Mouse (Mus musculus) kidney, postnatal 36 days (tissue): ENCODE results near the gene Trp73.
A peak's percentile ranks its signal among the peaks of the same experiment; 100 is the strongest.

ENCODE experiments used
- DNase-seq, 2 experiments: peaks; one replicate each; pipeline ENCODE4 v3.0.0; 2021 to 2022; ENCODE audit warnings: mixed read lengths in 2 of 2

Gene Trp73

GRCm38 (mm10) chr4:154140182-154140212 lies at the start of gene Trp73:
Gene Trp73 (minus strand): TSS chr4:154140208.
- no peak for DNase-seq

GRCm38 (mm10) chr4:154188948-154189347 lies 48.9 kb upstream of the Trp73 start:
- peak; percentile 36 to 48 for DNase-seq

- no peak for DNase-seq
Observed at GRCm38 (mm10) chr4:154186002-154186537, 46.1 kb upstream of the Trp73 start.

GRCm38 (mm10) chr4:154185001-154185400 lies 45.0 kb upstream of the Trp73 start:
- no peak for DNase-seq

GRCm38 (mm10) chr4:154183566-154183965 lies 43.6 kb upstream of the Trp73 start:
- DNase-seq: peak in 1 of 2 experiments; percentile 30

GRCm38 (mm10) chr4:154181001-154181400 lies 41.0 kb upstream of the Trp73 start:
- no peak for DNase-seq

GRCm38 (mm10) chr4:154177257-154177656 lies 37.2 kb upstream of the Trp73 start:
- no peak for DNase-seq

GRCm38 (mm10) chr4:154171931-154172604 lies 32.1 kb upstream of the Trp73 start:
- no peak for DNase-seq

GRCm38 (mm10) chr4:154171151-154171930 lies 31.3 kb upstream of the Trp73 start:
- DNase-seq: no peak

GRCm38 (mm10) chr4:154170506-154171150 lies 30.6 kb upstream of the Trp73 start, which contains the start of gene Megf6:
Gene Megf6 (plus strand): TSS chr4:154170730.
- DNase-seq: peak in 1 of 2 experiments; percentile 67

- no peak for DNase-seq
Observed at GRCm38 (mm10) chr4:154170021-154170420, 30.0 kb upstream of the Trp73 start.

- DNase-seq: peak; percentile 71 to 88
Observed at GRCm38 (mm10) chr4:154167053-154167452, 27.0 kb upstream of the Trp73 start.

GRCm38 (mm10) chr4:154163296-154163695 lies 23.3 kb upstream of the Trp73 start:
- peak; percentile 67 to 89 for DNase-seq

- peak; percentile 98 for DNase-seq
Observed at GRCm38 (mm10) chr4:154160538-154161390, 20.8 kb upstream of the Trp73 start, which contains the start of gene Tprgl. Gene Tprgl (minus strand): TSS chr4:154160666.

GRCm38 (mm10) chr4:154159961-154160537 lies 20.0 kb upstream of the Trp73 start:
- DNase-seq: peak; percentile 31 to 45

- peak; percentile 86 to 92 for DNase-seq
Observed at GRCm38 (mm10) chr4:154159002-154159401, 19.0 kb upstream of the Trp73 start.

- no peak for DNase-seq
Observed at GRCm38 (mm10) chr4:154157970-154158662, 18.1 kb upstream of the Trp73 start.

GRCm38 (mm10) chr4:154156050-154156449 lies 16.0 kb upstream of the Trp73 start:
- no peak for DNase-seq

GRCm38 (mm10) chr4:154154104-154154503 lies 14.1 kb upstream of the Trp73 start:
- no peak for DNase-seq

- DNase-seq: no peak
Observed at GRCm38 (mm10) chr4:154146342-154146741, 6.3 kb upstream of the Trp73 start.

GRCm38 (mm10) chr4:154144712-154145111 lies 4.7 kb upstream of the Trp73 start:
- DNase-seq: no peak
